Mouse (Mus musculus) retina, adult 2 months (tissue): ENCODE results near the gene Olfr854.

Experiments used
- DNase-seq: peaks from one replicate; pipeline ENCODE4 v3.0.0-alpha.2; 2012; ENCODE audit warnings: low read depth, low spot score

Gene Olfr854

GRCm38 (mm10) chr9:19567282-19567681 is at the start of gene Olfr854:
Gene Olfr854 (minus strand): TSS chr9:19567382.
- DNase-seq = no peak

- DNase-seq = no peak
Observed at GRCm38 (mm10) chr9:19582317-19582716, 15.1 kb upstream of the Olfr854 start, which contains the start of gene Olfr855. Gene Olfr855 (plus strand): TSS chr9:19582617.

- DNase-seq = no peak
Observed at GRCm38 (mm10) chr9:19540976-19541375, 26.2 kb downstream of the Olfr854 start, which contains the start of gene Olfr853. Gene Olfr853 (minus strand): TSS chr9:19541076.
